Mouse (Mus musculus) kidney, adult 8-10 months (tissue): ENCODE results near the gene Lrrn4cl.
"Not testable (repeated sequence)": the region's sequence is repeated elsewhere in the genome, so short reads cannot be mapped to it uniquely, and the experiment has no call there.

Experiments used
- DNase-seq, 2 experiments: peaks; one replicate each; pipeline ENCODE4 v3.0.0; 2022

The Lrrn4cl gene

GRCm38 (mm10) chr19:8850402-8850901 is at the start of gene Lrrn4cl:
Gene Lrrn4cl (plus strand): TSS chr19:8850768.
- no peak for DNase-seq

- peak; percentile 96 to 98 for DNase-seq
Measured at GRCm38 (mm10) chr19:8802130-8802821, 48.3 kb upstream of the Lrrn4cl start, which contains the start of gene Zbtb3. Gene Zbtb3 (plus strand): TSS chr19:8802555.

GRCm38 (mm10) chr19:8803204-8803780 is 47.3 kb upstream of the Lrrn4cl start:
- no peak for DNase-seq

GRCm38 (mm10) chr19:8803879-8804660 is 46.5 kb upstream of the Lrrn4cl start:
- DNase-seq, result no peak

GRCm38 (mm10) chr19:8806810-8807209 is 43.8 kb upstream of the Lrrn4cl start:
- DNase-seq, result no peak

- peak in 1 of 2 experiments; percentile 60 for DNase-seq
Measured at GRCm38 (mm10) chr19:8815812-8816211, 34.8 kb upstream of the Lrrn4cl start.

GRCm38 (mm10) chr19:8817001-8817400 is 33.6 kb upstream of the Lrrn4cl start:
- no peak for DNase-seq

GRCm38 (mm10) chr19:8818301-8818798 is 32.2 kb upstream of the Lrrn4cl start:
- DNase-seq, result no peak

GRCm38 (mm10) chr19:8818801-8819595 is 31.6 kb upstream of the Lrrn4cl start, which contains the start of gene Ttc9c:
Gene Ttc9c (minus strand): TSS chr19:8819333.
- peak; percentile 98 to 99 for DNase-seq

- peak; percentile 98 to 99 for DNase-seq
Measured at GRCm38 (mm10) chr19:8819596-8820423, 30.8 kb upstream of the Lrrn4cl start, which contains the start of gene Hnrnpul2. Gene Hnrnpul2 (plus strand): TSS chr19:8820010.

GRCm38 (mm10) chr19:8820424-8820956 is 30.1 kb upstream of the Lrrn4cl start:
- no peak for DNase-seq

GRCm38 (mm10) chr19:8821146-8821545 is 29.4 kb upstream of the Lrrn4cl start:
- DNase-seq, result peak; percentile 65 to 74

GRCm38 (mm10) chr19:8822696-8823095 is 27.9 kb upstream of the Lrrn4cl start:
- DNase-seq, result no peak

- no peak for DNase-seq
Measured at GRCm38 (mm10) chr19:8829660-8830059, 20.9 kb upstream of the Lrrn4cl start, which contains the start of gene AC129217.1. Gene AC129217.1 (plus strand): TSS chr19:8829773.

GRCm38 (mm10) chr19:8830664-8831063 is 19.9 kb upstream of the Lrrn4cl start:
- DNase-seq, result no peak

- no peak for DNase-seq
Measured at GRCm38 (mm10) chr19:8831262-8831661, 19.3 kb upstream of the Lrrn4cl start.

GRCm38 (mm10) chr19:8832971-8833370 is 17.6 kb upstream of the Lrrn4cl start:
- no peak for DNase-seq

- not testable (repeated sequence) for DNase-seq
Measured at GRCm38 (mm10) chr19:8836327-8836726, 14.2 kb upstream of the Lrrn4cl start.

GRCm38 (mm10) chr19:8837251-8837791 is 13.2 kb upstream of the Lrrn4cl start, which contains the start of gene Bscl2:
Gene Bscl2 (plus strand): TSS chr19:8837467.
- peak; percentile 73 to 86 for DNase-seq

GRCm38 (mm10) chr19:8838041-8838730 is 12.4 kb upstream of the Lrrn4cl start:
- peak; percentile 73 to 76 for DNase-seq
